Mouse (Mus musculus): ENCODE measurements at regions not wholly inside any gene's neighbourhood (a gene's known extent, or its start where the extent isn't known, plus 50 kb on each side); places are given as distances from the start of the nearest gene placed in this dataset.

DNA sequence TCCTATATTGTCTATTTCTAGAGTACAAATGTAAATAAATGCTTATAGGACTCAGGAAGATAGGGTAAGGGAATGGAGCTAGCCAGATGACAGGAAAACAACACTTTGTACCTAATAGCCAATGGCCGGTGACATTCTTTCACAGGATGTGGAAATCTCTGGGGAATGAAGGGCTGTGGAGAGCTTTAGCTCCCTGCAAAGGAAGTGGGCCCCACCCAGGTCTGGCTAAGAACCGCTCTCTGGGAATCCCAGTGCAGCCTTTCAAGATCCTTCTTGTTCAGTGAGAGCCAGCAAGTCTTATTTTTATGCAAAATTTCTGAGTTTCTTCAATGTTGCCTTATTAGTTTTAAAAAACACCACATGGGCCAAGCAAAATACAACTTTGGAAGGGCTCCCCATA, 54.7 kb upstream of the Pappa2 start:
- DNase-seq (ENCODE audit: low spot score), result no peak

DNA sequence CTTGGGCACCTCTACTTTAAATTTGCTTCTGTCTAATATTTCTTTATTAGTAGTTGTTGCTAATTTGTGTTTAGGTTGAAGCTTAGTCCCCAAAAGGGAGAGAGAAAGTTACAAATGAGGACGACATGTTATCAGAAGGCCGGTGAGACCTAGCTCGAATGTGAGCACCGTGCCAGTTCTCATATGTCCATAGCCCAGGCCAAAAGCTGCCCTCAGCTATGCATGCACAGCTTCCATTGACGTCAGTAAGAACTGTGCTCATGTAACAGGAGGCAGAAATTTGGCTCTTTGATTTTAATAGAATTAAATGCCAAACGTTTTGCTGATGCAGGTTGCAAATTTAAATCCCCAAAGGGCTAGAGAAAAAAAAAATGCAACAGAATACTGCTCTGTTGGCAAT, 56.1 kb upstream of the Pappa2 start:
- no peak for DNase-seq (ENCODE audit: low spot score)

DNA sequence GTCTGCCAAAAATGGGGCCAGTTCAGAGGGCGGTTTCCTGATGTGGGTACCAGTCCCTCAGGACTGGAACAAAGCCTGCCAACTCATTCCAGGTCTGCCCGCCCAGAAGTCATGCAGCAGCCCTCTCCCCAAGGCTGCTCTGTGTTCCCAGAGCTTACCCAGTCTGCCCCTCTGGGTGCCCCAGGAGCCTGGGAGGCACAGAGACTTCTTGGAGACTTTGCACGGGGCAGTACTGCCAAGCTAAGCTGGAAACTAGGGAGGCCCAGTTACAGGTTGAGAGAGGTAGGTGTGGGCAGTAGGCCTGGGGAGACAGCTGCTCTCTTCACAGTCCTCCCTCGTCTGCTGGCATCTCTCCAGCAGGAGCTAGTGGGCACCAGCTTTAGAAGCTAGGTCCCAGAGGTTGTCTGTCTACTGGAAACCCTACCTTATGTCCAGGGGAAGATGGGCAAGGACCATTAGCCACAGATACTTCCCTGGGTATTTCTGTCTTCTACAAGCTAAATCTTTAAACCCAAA, 65.6 kb upstream of the Pappa2 start:
- DNase-seq (ENCODE audit: low spot score), result no peak

DNA sequence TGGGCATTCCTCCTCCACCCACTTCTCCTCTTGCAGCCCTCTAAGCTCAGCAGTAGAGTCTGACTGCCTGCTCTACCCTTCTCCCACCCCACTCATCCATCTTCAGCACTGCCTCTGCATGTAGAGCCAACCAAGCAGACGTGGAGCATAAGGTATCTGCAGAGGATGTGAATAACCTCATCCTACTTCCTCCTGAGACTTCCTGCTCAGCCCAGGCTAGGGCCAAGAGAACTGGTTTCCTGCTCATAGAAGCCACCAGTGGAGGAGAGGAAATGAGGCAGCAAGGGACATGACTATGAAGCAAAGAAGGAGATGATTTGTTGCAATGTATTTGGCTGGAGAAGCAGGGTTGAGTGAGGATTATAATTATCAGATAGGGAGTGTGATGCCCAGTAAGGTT, 84.7 kb upstream of the Pappa2 start:
- DNase-seq (ENCODE audit: low spot score), result no peak

DNA sequence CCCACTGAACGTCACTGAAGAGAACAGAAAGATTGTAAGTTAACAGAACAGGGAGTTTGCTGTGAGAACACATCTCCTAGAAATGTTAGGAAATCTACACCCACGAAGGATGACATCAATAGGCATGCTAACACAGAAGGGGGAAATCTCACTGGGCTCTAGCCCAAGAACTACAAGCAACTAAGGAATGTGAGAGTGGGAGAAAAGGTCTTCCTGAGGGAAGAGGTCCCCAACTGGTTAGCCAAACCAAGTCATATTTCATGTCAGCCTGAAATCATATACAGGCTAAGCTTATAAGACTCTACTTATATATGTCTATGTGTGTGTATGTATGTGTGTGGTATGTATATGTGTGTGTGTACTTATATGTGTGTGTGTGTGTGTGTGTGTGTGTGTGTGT, 118.9 kb upstream of the Pappa2 start:
- no peak for DNase-seq (ENCODE audit: low spot score)

DNA sequence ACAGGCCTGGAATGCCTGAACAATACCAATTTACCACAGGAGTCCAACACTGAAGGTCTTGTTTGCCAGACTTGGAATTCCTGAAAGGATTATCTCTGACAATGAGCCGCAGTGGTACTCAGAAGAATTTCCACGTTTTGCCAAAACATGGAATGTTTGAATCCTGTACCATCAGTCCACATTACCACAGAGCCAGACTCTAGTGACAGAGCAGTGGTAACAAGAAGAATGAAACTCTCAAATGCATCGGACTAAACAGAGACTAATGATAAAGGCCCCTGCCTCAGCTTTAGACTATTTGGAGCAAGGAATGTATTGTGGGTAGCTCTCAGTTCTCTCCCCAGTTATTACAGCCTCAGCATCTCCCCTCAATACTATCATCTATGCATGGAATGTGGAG, 109.9 kb upstream of the Cop1 start:
- DNase-seq (ENCODE audit: low spot score), result no peak

DNA sequence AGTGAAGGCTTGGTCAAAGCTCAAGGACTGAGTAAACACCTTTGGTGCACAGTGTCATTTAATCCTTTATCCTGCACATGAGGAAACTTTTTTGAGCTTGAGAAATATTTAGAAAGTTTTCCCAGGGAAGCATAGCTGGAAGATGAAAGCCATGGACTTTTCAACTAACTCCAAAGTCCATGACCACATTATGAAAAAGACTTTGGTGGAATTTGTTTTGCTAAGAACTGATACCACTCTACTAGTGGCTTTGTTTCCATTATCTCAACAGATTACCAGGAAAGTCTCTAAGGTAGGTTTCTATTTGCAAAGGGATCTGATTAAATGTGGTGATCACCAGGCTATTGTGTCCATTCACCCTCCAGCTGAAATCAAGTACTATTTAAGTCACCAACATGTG, 107.2 kb upstream of the Cop1 start:
- no peak for DNase-seq (ENCODE audit: low spot score)

DNA sequence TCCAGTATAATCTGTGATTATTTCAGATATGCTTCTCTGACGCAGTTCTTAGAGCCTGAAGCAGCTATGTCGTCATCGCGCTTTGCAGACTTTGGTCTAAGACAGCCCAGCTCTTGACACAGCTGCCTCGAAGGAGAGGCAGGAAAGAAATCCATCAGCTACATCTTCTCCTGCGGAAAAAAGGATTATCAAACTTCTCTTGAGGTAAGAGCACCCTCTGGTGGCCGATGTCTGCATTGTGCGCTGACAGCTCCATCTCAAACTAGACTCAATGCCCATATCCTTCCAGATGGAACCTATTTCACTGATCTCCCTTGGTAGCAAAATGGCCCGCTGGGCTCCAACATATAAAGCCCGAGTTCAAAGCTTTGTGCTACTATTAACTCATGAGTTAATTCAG, 96.8 kb upstream of the Cop1 start:
- DNase-seq (ENCODE audit: low spot score), result peak; percentile 33

DNA sequence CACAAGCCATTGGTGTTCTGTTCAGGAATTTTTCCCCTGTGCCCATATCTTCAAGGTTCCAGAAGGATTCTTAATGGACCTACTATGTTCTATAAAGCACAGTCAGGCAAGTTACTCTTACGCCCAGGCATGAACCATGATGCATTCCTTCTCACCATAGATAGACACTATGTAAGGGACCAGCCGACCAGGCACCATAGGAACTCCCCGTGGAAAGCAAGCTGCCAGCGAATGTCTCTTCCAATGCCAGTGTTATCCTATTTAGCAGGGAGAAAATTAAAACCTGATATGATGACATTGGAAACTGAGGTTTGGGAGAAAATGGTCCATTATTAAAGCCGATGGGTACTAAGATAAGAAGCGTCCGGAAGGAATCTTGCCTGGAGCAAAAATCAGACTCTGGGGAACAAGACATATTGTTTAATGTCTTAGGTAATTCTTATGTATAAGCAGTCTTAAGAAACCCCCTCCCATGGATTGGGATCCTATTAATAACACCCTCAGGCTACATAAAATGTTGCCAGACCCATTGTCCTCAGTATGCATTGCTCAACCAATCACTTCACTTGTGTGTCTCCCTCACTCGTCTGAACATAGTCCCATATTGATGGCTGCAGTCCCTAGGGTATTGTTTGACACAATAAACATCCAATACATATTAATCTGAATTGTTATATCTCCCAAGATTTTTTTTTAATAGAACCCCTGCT, 84.2 kb upstream of the Cop1 start:
- DNase-seq (ENCODE audit: low spot score), result no peak

DNA sequence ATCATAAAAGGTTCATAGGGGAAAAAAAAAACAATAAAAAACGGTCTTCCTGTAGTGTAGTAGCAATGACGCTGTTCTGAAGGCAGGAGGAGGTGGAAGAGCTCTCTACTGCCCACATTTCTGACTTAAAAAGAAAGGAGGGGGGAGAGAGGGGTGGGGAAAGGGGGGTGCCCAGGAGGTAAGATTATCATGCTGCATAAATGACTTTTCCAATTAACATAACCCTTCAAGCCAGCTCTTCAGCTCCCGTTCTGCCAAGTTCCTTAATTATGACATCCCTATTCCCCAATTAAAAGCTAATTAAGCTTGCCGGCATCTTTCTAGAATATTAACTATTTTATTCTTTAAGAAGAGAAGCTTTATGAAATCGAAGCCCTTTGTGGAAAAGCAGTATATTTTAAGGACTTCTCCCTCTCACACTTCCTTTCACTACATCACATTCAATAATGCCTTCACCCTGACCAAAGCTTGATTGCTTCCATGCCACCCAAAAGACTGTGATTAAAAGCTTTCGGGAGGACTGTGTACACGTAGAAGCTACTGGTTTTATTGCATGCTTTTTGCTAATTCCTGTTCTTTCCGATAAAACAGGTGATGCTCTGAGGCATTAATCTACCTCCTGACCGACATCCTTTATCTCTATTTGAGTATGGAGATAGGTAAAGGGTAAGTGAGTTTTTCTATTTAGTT, 83.5 kb upstream of the Cop1 start:
- DNase-seq (ENCODE audit: low spot score), result no peak

DNA sequence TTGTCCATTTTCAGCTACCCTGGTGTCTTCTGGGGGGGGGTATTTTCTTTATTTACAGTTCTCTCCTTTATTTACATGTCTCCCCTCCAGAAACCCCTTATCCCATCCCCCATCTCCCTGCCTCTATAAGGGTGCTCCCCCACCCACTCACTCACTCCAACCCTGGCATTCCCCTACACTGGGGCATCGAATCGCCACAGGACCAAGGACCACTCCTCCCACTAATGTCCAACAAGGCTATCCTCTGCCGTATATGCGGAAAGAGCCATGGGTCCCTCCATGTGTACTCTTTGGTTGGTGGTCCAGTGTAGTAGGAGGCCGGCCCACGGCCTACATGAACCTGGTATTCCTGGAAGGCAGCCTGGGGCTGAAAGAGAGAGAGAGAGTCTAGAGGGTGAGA, 82.9 kb upstream of the Cop1 start:
- no peak for DNase-seq (ENCODE audit: low spot score)

DNA sequence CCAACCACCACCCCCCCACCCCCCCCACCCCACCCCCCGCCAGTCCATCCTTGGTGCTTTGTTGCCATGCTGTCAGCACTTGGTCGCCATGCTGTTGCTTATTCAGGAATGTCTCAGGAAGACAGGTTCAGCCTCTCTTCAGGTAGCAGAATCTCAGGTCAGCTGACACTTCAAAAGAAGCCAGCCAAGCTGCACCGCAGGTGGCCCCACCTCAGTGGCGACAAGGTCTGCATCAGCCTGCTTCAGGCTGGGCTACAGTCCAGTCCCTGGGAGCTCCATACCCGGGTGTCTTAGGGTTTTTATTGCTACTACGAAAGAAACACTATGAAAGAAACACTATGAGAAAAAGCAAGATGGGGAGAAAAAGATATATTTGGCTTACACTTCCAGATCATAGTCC, 82.4 kb upstream of the Cop1 start:
- no peak for DNase-seq (ENCODE audit: low spot score)

DNA sequence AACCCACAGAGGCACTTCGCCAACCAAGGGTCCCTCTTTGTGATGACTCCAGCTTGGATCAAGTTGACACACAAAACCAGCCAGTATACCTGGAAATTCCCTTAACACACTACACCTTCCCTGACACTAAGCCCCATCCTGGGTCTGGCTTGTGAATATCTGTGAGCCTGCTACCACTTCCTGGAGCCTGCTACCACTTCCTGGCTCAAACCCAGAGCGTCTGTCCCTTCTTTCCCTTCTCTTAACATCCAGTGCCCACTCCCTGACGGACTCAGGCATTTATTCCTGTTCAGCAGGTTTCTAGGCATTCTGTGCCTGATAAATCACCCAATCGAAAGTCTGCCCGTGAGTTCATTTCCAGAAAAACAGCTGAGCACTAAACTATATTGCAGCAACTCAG, 81.8 kb upstream of the Cop1 start:
- no peak for DNase-seq (ENCODE audit: low spot score)

DNA sequence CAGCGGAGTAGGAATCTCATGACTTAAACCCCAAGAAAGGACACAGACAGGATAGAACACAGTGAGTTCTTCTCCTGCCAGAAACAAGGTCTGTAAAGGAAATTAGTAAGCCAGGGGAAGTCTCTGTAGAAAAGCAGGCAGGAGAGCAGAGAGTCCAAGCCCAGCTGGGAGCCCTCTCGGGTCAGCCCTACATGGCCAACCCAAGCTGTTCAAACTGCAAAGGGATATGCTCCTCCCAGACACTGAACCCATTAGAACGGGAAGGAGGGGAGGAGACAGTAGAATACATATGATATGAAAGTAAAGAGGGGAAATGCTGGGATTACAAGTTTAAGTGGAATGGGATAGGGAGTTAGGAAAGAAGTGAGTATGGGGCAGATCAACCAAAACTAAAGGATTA, 75.7 kb upstream of the Cop1 start:
- no peak for DNase-seq (ENCODE audit: low spot score)

DNA sequence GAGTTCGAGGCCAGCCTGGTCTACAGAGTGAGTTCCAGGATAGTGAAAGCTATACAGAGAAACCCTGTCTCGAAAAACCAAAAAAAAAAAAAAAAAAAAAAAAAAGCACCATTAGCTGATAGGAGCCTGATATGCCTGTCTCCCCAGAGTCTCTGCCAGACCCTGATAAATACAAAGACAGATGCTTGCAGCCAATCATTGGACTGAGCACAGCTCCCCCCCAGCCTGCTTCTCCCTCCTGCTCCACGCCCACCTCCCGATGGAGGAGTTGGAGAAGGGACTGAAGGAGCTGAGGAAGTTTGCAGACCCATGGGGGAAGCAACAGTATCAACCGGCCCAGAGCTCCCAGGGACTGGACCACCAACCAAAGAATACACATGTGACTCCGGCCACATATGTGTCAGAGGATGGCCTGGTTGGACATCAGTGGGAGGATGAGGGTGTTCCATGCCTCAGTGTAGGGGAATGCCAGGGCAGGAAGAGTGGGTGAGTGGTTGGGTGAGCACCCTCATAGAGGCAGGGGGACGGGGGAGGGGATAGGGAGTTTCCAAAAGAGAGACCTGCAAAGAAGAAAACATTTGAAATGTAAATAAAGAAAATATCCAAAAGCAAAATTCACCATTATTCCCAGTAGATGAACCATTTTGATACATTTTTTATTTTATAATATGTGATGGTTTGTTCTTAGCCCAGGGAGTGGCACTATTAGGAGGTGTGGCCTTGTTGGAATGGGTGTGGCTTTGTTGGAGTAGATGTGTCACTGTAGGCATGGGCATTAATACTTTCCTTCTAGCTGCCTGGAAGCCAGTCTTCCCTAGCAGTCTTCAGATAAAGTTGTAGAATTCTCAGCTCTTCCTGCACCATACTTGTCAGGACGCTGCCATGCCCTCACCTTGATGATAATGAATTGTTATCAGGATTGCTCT, 71.8 kb upstream of the Cop1 start:
- peak; percentile 15 for DNase-seq (ENCODE audit: low spot score)

DNA sequence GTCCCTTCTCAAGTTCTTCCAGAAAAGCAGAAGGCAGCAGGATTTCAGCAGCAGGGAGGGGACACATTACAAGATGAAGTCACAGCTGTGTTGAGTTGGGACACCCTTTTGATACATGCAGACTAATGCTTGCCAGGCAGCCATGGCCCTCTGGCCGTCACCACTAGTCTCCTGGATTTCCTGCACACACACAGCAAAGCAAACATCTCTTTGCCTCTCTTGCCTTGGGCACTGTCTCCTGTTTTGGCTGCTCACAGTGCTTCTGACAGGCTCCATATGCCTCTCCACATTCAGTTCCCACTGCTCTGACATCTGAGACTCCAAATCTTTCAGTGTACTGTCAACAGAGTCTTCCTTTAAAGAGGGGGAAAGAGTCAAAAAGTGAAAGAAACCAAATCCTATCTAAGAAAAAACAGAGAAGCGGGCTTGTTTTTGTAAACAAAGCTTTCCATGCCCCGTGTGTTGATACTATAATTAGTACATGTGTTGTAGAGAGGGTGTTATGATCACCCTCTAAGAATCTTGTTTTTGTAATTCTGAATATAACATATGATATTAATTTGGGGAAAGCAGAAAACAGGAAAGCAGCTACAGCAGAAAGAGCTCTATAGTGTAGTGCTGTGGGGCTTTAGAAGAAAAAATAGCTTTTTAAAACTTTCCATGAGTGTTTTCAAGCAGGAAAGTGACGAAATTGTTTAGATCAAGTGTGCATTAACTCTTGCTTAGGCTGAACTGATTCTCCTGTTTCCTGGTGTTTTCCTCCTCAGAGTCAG, 68.8 kb upstream of the Cop1 start:
- no peak for DNase-seq (ENCODE audit: low spot score)

DNA sequence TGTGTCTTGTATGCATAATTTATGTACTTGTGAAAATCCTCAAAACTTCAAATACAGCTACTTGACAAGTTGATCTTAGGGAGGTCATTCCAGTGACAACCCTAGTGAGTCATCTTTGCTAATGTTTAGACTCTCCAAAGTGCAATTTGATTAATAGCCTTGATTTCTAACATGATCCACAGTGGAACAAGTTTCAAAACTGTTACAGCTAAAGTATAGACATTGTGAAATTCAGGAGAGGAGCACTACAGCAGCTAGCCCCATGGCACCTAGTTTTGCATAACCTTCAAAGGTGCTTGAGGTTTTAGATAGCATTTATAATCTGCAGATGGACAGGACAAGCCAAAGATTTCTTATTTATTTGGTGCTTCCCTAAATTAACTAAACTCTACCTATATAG, 50.1 kb upstream of the Cop1 start:
- DNase-seq (ENCODE audit: low spot score), result no peak

Data from c-Kit-positive CD71-positive TER-119-positive erythroid progenitor cells, embryonic 14.5 days (primary cell).